Mouse (Mus musculus) adrenal gland, adult 18-20 months (tissue): ENCODE data around the gene Mus81. TPM values are rescaled to one million over a fixed set of nuclear protein-coding genes. Genes with fewer than 3 reads are reported as not detected.

Source experiments
- DNase-seq, 2 experiments: peaks; one replicate each; pipeline ENCODE4 v3.0.0; 2021 to 2022; ENCODE audit warnings: low spot score in 2 of 2
- total RNA-seq, 2 experiments: library from RNA; stranded (reverse); gene quantifications; 1 replicate in 1 of 2; 2 replicates in 1 of 2; pipeline ENCODE4 v1.2.3; 2021

The Mus81 gene
- total RNA-seq, 2 experiments from 2014 or later, result 25.1 to 35.8 TPM

GRCm38 (mm10) chr19:5448354-5449150 is 39.6 kb downstream of the Mus81 start:
- peak; percentile 40 to 49 for DNase-seq

GRCm38 (mm10) chr19:5447515-5448353 is 40.5 kb downstream of the Mus81 start, which contains the start of gene Fosl1:
TSS of gene Fosl1 (plus strand) at chr19:5447547.
- peak; percentile 66 to 78 for DNase-seq

GRCm38 (mm10) chr19:5445747-5446146 is 42.5 kb downstream of the Mus81 start:
- no peak for DNase-seq

GRCm38 (mm10) chr19:5444954-5445353 is 43.2 kb downstream of the Mus81 start:
- DNase-seq, result no peak

GRCm38 (mm10) chr19:5444371-5444908 is 43.8 kb downstream of the Mus81 start:
- DNase-seq, result no peak

GRCm38 (mm10) chr19:5433951-5434350 is 54.3 kb downstream of the Mus81 start:
- DNase-seq, result no peak

- no peak for DNase-seq
Measured at GRCm38 (mm10) chr19:5432992-5433852, 55.0 kb downstream of the Mus81 start.

Other genes with a start within 250 kb of the Mus81 start
- gene Pacs1, start 215.3 kb downstream of the Mus81 start, total RNA-seq, result 10 to 100 TPM; 15.1 to 20.7 TPM
- 100 to 1,000 TPM; 139 to 173 TPM for gene Sf3b2, start 192.9 kb downstream of the Mus81 start, total RNA-seq
- gene Gal3st3, start 190.1 kb downstream of the Mus81 start, total RNA-seq, result under 1 TPM; 0.13 to 0.29 TPM
- gene Catsper1, start 152.7 kb downstream of the Mus81 start, total RNA-seq, result not detected
- gene Cst6, start 138.8 kb downstream of the Mus81 start, total RNA-seq, result 1 to 10 TPM; 2.5 to 3.2 TPM
- 10 to 100 TPM; 24.4 to 24.5 TPM for gene Eif1ad, start 121.7 kb downstream of the Mus81 start, total RNA-seq
- gene Banf1, start 121.2 kb downstream of the Mus81 start, total RNA-seq, result 100 to 1,000 TPM; 127 to 129 TPM
- gene Sart1, start 99.7 kb downstream of the Mus81 start, total RNA-seq, result 10 to 100 TPM; 79.8 to 85.0 TPM
- under 1 TPM in 1 of 2 experiments, not detected in 1; 0.96 TPM for gene Tsga10ip, start 85.9 kb downstream of the Mus81 start, total RNA-seq
- 100 to 1,000 TPM; 266 to 283 TPM for gene Drap1, start 63.4 kb downstream of the Mus81 start, total RNA-seq
- 10 to 100 TPM; 46.5 to 47.2 TPM for gene AI837181, start 63.3 kb downstream of the Mus81 start, total RNA-seq
- gene Fosl1, start 40.9 kb downstream of the Mus81 start, total RNA-seq, result 1 to 10 TPM; 1.1 to 4.9 TPM
- gene Ccdc85b, start 30.5 kb downstream of the Mus81 start, total RNA-seq, result 1 to 10 TPM; 6.4 TPM
- gene Fibp, start 27.8 kb downstream of the Mus81 start, total RNA-seq, result 10 to 100 TPM; 75.0 to 82.0 TPM
- gene Ctsw, start 19.9 kb downstream of the Mus81 start, total RNA-seq, result 1 to 10 TPM; 1.0 to 2.1 TPM
- 10 to 100 TPM; 56.9 to 91.1 TPM for gene Efemp2, start 14.4 kb downstream of the Mus81 start, total RNA-seq
- 100 to 1,000 TPM; 689 to 693 TPM for gene Cfl1, start 2.1 kb upstream of the Mus81 start, total RNA-seq
- gene 1700020D05Rik, start 15.4 kb upstream of the Mus81 start, total RNA-seq, result 1 to 10 TPM; 1.7 to 2.2 TPM
- 10 to 100 TPM; 12.3 to 12.4 TPM for gene Snx32, start 22.1 kb upstream of the Mus81 start, total RNA-seq
- not detected for gene Ovol1, start 72.2 kb upstream of the Mus81 start, total RNA-seq
- 1 to 10 TPM; 6.5 to 9.9 TPM for gene Ap5b1, start 79.6 kb upstream of the Mus81 start, total RNA-seq
- 100 to 1,000 TPM; 108 to 113 TPM for gene Rnaseh2c, start 113.5 kb upstream of the Mus81 start, total RNA-seq
- 10 to 100 TPM; 67.8 to 69.3 TPM for gene Kat5, start 121.8 kb upstream of the Mus81 start, total RNA-seq
- 10 to 100 TPM; 79.6 to 90.2 TPM for gene Rela, start 149.1 kb upstream of the Mus81 start, total RNA-seq
- gene Sipa1, start 175.3 kb upstream of the Mus81 start, total RNA-seq, result 10 to 100 TPM; 41.1 to 45.6 TPM
- 10 to 100 TPM; 36.9 to 45.8 TPM for gene Map3k11, start 200.3 kb upstream of the Mus81 start, total RNA-seq
- gene Pcnx3, start 200.5 kb upstream of the Mus81 start, total RNA-seq, result 100 to 1,000 TPM in 1 of 2 experiments, 10 to 100 TPM in 1; 84.6 to 103 TPM
- not detected for gene Kcnk7, start 216.0 kb upstream of the Mus81 start, total RNA-seq
- 10 to 100 TPM; 33.5 to 45.6 TPM for gene Ehbp1l1, start 237.9 kb upstream of the Mus81 start, total RNA-seq
- gene Fam89b, start 241.3 kb upstream of the Mus81 start, total RNA-seq, result 10 to 100 TPM; 42.9 to 61.5 TPM